Mouse (Mus musculus) olfactory bulb, adult 2 months (tissue): ENCODE data around the gene Cox19.

Experiments used
- CTCF ChIP-seq: fragments of 200-500 bp; IDR thresholded peaks from 2 replicates; pipeline ENCODE4 v1.5.1; 2012; ENCODE audit warnings: low read depth, mild to moderate bottlenecking, low read length, moderate library complexity; ENCODE audit not compliant: insufficient read depth
- POLR2A ChIP-seq: fragments of 200-500 bp; IDR thresholded peaks from 2 replicates; pipeline ENCODE4 v1.6.1; 2012; ENCODE audit warnings: mild to moderate bottlenecking, low read depth, low read length, moderate library complexity; ENCODE audit not compliant: insufficient read depth

DNA sequence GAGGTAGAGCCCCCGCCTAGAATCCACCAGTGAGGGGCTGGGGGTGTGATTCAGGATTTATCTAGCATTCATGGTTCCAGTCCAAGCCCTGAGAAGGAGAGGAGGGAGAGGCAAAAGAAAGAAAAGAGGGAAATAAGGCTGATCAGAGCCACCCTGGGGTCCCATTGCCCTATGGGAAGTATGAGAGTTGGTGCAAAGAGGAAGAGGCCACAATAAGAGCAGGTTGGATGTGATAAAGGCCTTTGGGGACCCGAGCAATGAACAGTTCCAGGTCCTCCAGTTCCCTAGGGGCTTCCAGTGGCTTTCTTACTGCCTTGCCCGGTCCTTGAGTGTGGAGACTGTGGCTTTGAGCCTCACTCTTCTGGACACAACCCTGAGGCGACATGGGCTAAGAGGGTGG is 63.4 kb downstream of the Cox19 start:
- no peak for TF ChIP-seq CTCF
- TF ChIP-seq POLR2A, result no peak
